Mouse (Mus musculus) neutrophil, adult 5-6 weeks (primary cell): ENCODE data around the gene Rbm44. TPM values are rescaled to one million over a fixed set of nuclear protein-coding genes. Genes with fewer than 3 reads are reported as not detected.

Experiments
- ATAC-seq: fragments of 151-379, 151-347 bp; 2 replicates; pipeline ENCODE4 v1.8.0; 2017; ENCODE audit warnings: mild to moderate bottlenecking, moderate TSS enrichment; ENCODE audit not compliant: insufficient number of reproducible peaks, poor library complexity, low FRiP score, severe bottlenecking; ENCODE audit errors: extremely low read depth
- total RNA-seq: library from RNA; stranded (forward); fragments of 200-1000 nt; gene quantifications from 2 replicates; pipeline ENCODE4 v1.2.3, GENCODE M21; 2017

The Rbm44 gene
- total RNA-seq, result 1.5 TPM in 1 of 2 replicates, not detected in the other

- ATAC-seq, result 0 out of 2 replicates have a peak, but pooled peaks have one; percentile 33
Measured at GRCm38 (mm10) chr1:91144813-91145212, at the start of gene Rbm44. Rbm44 (plus strand) TSS chr1:91145089.

GRCm38 (mm10) chr1:91095258-91095657 is 49.6 kb upstream of the Rbm44 start:
- no peak for ATAC-seq

GRCm38 (mm10) chr1:91095853-91096252 is 49.0 kb upstream of the Rbm44 start:
- no peak for ATAC-seq

DNA sequence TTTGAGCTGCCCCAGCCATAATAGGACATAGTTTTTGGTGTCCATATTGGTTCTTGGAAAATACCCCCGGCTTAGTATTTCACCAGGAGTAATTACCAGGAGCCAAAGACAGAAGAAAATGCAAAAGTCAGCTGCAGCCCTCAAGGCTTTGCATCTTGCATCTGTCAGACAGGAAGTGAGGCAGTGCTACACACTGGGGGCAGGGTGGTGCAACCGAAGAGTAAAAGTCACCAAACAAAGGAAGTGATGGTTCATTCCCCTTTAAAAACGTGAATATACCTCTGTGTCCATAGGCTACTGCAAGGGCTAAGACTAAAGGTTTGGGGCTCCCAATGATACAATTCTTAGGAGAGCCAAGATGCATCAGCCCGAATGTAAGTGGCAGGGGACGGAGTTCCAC is 48.4 kb upstream of the Rbm44 start:
- 0 out of 2 replicates have a peak, but pooled peaks have one; percentile 25 for ATAC-seq

DNA sequence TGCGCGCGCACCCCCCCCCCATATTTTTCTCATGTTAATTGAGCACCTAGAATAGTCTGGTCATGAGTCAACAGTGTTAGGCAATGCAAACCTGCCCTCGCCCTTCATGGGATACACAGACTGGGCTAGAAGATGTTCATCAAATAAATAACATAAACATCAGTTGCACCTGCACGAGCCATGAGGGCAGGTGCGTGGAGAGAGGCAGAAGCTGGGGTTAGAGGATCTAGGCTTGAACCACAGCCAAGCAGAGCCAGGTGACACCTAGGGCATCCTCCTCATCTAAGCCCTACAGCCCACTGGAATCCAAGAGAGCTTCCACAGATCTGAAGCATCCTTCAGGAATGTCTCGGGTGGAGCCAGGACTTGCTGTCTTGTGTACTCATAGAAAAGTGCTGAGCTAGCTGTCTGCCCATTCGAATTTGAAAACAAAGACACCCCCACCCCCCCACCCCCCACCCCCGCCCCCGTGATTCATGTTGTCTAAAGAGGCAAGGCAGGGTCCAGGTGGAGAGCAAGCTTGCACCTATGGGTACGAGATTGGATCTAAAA is 47.5 kb upstream of the Rbm44 start:
- no peak for ATAC-seq

DNA sequence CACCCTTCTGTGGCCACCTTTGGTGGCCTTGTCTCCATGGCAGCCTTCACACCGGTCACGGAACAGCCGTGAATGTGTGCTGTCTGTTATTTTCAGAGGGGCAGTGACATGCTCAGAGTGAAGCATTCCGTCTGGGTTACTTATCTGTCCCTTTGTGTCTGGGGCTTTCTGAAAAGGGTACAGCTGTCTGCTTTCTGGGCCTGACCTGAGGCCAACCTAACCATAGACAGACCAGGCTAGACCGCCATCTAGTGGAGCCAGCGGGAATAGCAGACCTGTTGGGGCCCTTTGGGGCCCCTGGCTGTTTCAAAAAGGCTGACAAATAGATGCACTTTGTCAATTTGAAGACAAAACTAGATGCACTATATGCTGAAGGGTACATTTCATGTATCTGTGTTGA is 46.0 kb upstream of the Rbm44 start:
- ATAC-seq, result peak; percentile 76

DNA sequence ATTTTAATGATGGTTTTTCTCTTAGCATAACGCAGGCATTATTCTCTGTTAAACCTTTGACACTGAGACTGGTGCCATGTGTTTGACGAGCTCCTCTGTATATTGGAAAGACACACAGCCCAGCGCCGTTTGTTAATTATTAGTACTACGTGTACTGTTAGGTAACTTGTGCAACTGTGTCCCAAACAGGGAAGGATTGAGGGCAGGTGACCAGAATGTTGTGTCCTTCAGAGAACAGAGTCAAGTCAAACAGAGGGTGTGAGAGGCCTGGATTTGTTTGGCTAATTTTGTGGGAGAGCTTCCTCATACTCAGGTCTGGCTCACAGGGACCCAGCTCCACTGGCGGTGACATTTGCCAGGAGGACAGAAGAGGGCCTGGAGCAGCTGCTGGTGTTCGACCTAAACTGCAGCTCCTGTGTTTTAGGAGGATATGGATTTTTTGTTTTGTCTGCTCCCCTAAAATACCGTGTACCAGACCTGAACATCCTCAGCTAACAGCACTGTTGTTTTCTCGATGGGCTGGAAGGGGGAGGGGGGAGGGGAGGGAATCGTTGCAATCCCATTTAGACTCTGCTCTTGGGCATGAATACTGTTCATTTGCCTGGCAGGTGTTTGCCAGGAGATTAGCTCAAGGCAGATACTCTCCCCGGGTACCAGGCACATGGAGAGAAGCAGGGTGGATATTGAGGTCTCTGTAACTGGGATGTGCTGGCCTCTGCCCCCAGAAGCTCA is 43.0 kb upstream of the Rbm44 start:
- ATAC-seq, result no peak

DNA sequence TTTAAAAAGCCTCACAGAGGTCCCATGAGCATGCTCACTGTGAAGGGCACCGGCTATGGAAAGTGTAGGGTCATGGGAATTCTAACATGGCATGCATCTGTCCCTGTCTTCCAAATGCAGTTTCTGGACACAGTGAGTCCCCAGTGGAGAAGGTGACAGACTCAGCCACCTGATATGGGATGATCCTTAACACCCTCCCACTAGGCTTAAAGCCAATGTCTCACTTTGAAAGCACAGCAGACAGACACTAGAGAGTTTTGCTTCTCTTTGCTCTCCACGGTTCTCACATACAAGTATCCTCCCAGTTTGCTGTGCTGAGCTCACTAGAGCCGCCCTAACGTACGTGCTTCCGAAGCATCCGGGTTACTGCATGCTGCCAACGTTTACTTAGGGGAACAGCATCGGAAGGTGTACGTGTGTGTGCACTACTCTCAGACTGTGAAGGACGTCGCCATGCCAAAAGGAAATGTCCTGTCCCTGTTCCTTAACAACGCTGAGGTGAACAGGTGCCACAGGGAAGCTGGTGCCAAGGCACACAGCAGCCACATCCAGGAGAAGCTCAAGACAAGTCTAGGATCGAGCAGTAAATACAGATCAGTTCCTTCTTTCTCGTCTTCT is 41.4 kb upstream of the Rbm44 start:
- ATAC-seq, result no peak

GRCm38 (mm10) chr1:91107548-91107947 is 37.3 kb upstream of the Rbm44 start:
- ATAC-seq, result no peak

DNA sequence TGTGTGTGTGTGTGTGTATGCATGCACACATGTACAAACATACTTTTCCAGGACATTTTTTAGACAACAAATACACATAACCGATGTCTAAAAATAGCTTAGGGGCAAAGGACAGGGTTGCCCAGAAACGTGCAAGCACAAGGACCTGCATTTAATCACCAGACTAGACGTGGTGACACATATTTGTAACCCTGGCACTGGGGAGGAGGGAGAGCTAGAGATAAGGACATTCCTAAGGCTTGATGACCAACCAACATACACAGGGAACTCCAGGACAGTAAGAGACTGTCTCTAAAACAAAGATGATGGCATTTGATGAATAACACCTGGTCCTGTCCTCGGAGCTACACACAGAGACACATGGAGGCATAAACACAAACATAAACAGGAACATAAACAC is 35.6 kb upstream of the Rbm44 start:
- no peak for ATAC-seq

- ATAC-seq, result no peak
Measured at GRCm38 (mm10) chr1:91112171-91112570, 32.7 kb upstream of the Rbm44 start.

- no peak for ATAC-seq
Measured at GRCm38 (mm10) chr1:91112606-91113005, 32.3 kb upstream of the Rbm44 start.

- ATAC-seq, result no peak
Measured at GRCm38 (mm10) chr1:91122121-91122520, 22.8 kb upstream of the Rbm44 start.

- ATAC-seq, result no peak
Measured at GRCm38 (mm10) chr1:91123004-91123403, 21.9 kb upstream of the Rbm44 start.

- ATAC-seq, result no peak
Measured at GRCm38 (mm10) chr1:91123466-91123865, 21.4 kb upstream of the Rbm44 start.

DNA sequence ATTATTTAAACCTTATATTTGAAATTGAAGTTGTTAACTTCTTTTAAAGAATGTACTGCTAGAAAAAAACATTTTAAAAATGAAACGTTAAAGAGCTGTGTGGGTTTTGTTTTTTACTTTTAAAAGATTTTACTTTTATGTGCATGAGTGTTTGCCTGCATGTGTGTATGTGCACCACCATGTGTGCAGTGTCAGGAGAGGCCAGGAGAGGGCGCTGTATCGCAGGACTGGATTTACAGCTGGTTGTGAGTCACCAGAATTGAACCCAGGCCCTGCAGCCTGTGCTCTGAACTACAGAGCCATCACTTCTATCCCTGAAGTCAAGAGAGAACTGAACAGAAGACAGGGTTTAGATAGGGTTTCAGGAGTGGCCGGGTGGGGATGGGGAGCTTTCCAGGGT is 16.0 kb upstream of the Rbm44 start:
- no peak for ATAC-seq

GRCm38 (mm10) chr1:91137036-91137435 is 7.9 kb upstream of the Rbm44 start:
- no peak for ATAC-seq

- ATAC-seq, result no peak
Measured at GRCm38 (mm10) chr1:91151509-91151908, 6.6 kb downstream of the Rbm44 start.

- ATAC-seq, result no peak
Measured at GRCm38 (mm10) chr1:91166798-91167197, 21.9 kb downstream of the Rbm44 start.

DNA sequence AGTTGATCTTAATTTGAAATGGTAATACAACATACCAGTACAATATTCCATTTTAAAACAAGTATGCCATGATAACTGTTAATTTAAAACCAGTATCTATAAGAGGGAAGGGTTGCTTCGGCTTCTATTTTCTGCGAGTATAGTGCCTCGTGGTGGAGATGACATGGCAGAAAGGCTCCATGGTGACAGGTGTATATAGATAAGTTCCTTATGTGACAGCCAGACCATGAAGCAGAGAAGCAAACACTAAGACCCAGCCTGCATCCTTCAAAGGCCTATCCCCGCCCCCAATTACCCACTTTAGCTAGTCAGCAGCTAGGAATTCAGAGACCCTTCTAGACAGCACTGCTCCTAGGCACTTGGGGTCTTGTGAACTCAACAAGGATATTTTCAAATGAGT is 24.3 kb downstream of the Rbm44 start:
- no peak for ATAC-seq
